Comparison of ENCODE assay signal across 17 mouse cellular contexts in the genomic region with DNA sequence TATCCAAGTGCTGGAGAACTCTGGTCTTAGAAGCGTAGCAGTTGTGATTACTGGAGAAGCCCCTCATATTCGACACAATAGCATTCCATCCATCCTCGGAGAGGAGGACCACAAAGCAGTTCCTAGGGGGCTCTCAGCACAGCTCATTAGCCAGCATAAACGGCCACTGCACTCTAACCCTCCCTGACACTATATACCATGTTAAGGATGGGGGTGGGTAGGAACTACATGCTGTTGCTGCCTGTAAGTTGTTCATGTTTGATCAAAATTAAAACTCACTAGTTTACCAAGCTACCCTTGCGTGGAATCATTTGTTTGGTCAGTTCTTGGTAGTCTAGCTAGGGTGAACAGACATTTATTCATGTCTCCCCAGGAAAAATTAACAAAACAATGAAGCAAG. TPM values are rescaled to one million over a fixed set of nuclear protein-coding genes. Genes with fewer than 3 reads are reported as not detected.
"Had no signal": no experiment of that assay in that cellular context is flagged by ENCODE, and none has a peak within 500 bp of the region (broad histone marks: within the 10 kb centered on the region; RNA-seq: fewer than 3 reads in every experiment).

No protein-coding gene starts in this region.

- H3K36me3 ChIP-seq: neural tube, embryonic 12.5 days; neural tube, embryonic 13.5 days; neural tube, embryonic 15.5 days; stomach, embryonic 15.5 days had no signal

- H3K27me3 ChIP-seq: neural tube, embryonic 12.5 days; neural tube, embryonic 13.5 days; neural tube, embryonic 15.5 days; stomach, embryonic 15.5 days had no signal

- H3K27ac ChIP-seq: neural tube, embryonic 12.5 days; neural tube, embryonic 13.5 days; neural tube, embryonic 15.5 days; stomach, embryonic 15.5 days; stomach, postnatal 0 days had no signal

- H3K4me3 ChIP-seq: neural tube, embryonic 12.5 days; neural tube, embryonic 13.5 days; neural tube, embryonic 15.5 days; stomach, embryonic 15.5 days had no signal

- DNase-seq: right cerebral cortex, adult 18-20 months; right cerebral cortex, postnatal 14 days; right cerebral cortex, postnatal 25 days; right cerebral cortex, postnatal 4 days; spleen, adult 18-20 months; thymus, adult 18-20 months; thymus, adult 2 months; thymus, postnatal 14 days; thymus, postnatal 25 days; thymus, postnatal 36 days; thymus, postnatal 4 days had no signal

RNA-seq across cellular contexts. Expression of a gene that starts 12.1 kb away (rescaled TPM):
- total RNA-seq: neutrophil, adult 5-6 weeks had no signal
